Mouse (Mus musculus) liver, embryonic 16.5 days (tissue): ENCODE measurements around the gene Bbx. TPM values are rescaled to one million over a fixed set of nuclear protein-coding genes. Genes with fewer than 3 reads are reported as not detected.
A peak's percentile ranks its signal among the peaks of the same experiment; 100 is the strongest.

Experiments used
- ATAC-seq: fragments of 200-750 bp; cut with Nextera tagmentation; 2 replicates; pipeline ENCODE4 v1.8.0; 2017; ENCODE audit warnings: low read depth, mild to moderate bottlenecking, moderate number of reproducible peaks, moderate library complexity
- H3K27ac ChIP-seq: fragments of 300-500 bp; sonication (generic); 2 replicates; pipeline ENCODE4 v1.5.1; 2014; ENCODE audit warnings: mild to moderate bottlenecking, low read length
- H3K27me3 ChIP-seq: fragments of 300-500 bp; sonication (generic); 2 replicates; pipeline ENCODE4 v1.6.1; 2014; ENCODE audit warnings: low read depth, low read length, mixed read lengths; ENCODE audit not compliant: control insufficient read depth, insufficient read depth
- H3K36me3 ChIP-seq: fragments of 300-500 bp; sonication (generic); 2 replicates; pipeline ENCODE4 v1.6.1; 2014; ENCODE audit warnings: mild to moderate bottlenecking; ENCODE audit not compliant: control insufficient read depth, insufficient read depth
- H3K4me1 ChIP-seq: fragments of 300-500 bp; sonication (generic); 2 replicates; pipeline ENCODE4 v1.6.1; 2014; ENCODE audit warnings: low read depth, low read length, mixed read lengths; ENCODE audit not compliant: control insufficient read depth
- H3K4me2 ChIP-seq: fragments of 300-500 bp; sonication (generic); 2 replicates; pipeline ENCODE4 v1.6.1; 2014; ENCODE audit warnings: low read depth, low read length, mixed read lengths
- H3K4me3 ChIP-seq: fragments of 300-500 bp; sonication (generic); 2 replicates; pipeline ENCODE4 v1.5.1; 2014; ENCODE audit warnings: low read depth, mild to moderate bottlenecking, low read length
- H3K9ac ChIP-seq: fragments of 300-500 bp; sonication (generic); 2 replicates; pipeline ENCODE4 v1.6.1; 2014; ENCODE audit warnings: low read depth, low read length
- H3K9me3 ChIP-seq: fragments of 300-500 bp; sonication (generic); replicated peaks from 2 replicates; pipeline ENCODE4 v1.6.1; 2016; ENCODE audit warnings: low read length; ENCODE audit not compliant: control insufficient read depth
- WGBS: fragments of 180-500 bp; shearing (Covaris S2); extraction: QIAGEN DNeasy Blood & Tissue Kit; methylation state at CpG from one replicate; pipeline ENCODE4 v1.1.7; 2014; ENCODE audit not compliant: insufficient replicate concordance; 5-methylcytosine and 5-hydroxymethylcytosine counted together
- polyA plus RNA-seq: library from polyadenylated mRNA; unstranded; fragments of >200 nt; fragmentation: Nextera tagmentation; extraction: Ambion mirVana; gene quantifications from 2 replicates; pipeline ENCODE4 v1.2.1, GENCODE M21; 2015

Gene Bbx
- polyA plus RNA-seq, 1 experiment from 2014 or later: 6.2 TPM

- Histone ChIP-seq H3K4me1 (no peaks in the 10 kb centered on the region; the same call in none of the 2 replicates), H3K36me3 (no peaks in the 10 kb centered on the region), H3K27ac (peak overlapping the region; percentile 57; the same call in 1 of the 2 replicates), H3K9me3 (no peaks in the 10 kb centered on the region), H3K4me2 (peak overlapping the region; percentile 48), H3K4me3 (peak overlapping the region; percentile 42), H3K9ac (no peak overlapping the region), H3K27me3 (no peaks in the 10 kb centered on the region)
- WGBS: 51% methylated on average over 17 of the region's 17 CpGs
- ATAC-seq: peak; percentile 47; the same call in 1 of the 2 replicates
Observed at GRCm38 (mm10) chr16:50363443-50364188, 68.6 kb downstream of the Bbx start.

GRCm38 (mm10) chr16:50360631-50361030 lies 71.6 kb downstream of the Bbx start:
- Histone ChIP-seq H3K4me2 (no peak overlapping the region), H3K4me3 (no peak overlapping the region), H3K36me3 (no peaks in the 10 kb centered on the region), H3K9ac (no peak overlapping the region), H3K27ac (no peak overlapping the region), H3K4me1 (no peaks in the 10 kb centered on the region; the same call in none of the 2 replicates), H3K27me3 (no peaks in the 10 kb centered on the region), H3K9me3 (no peaks in the 10 kb centered on the region)
- 64% methylated on average over 7 of the region's 7 CpGs for WGBS
- ATAC-seq: no peak

- H3K4me2 ChIP-seq: no peak overlapping the region
- no peak overlapping the region for H3K27ac ChIP-seq
- WGBS: 71% methylated on average over 2 of the region's 2 CpGs
- no peaks in the 10 kb centered on the region for H3K9me3 ChIP-seq
- no peaks in the 10 kb centered on the region for H3K36me3 ChIP-seq
- no peaks in the 10 kb centered on the region for H3K4me1 ChIP-seq
- no peak for ATAC-seq
- no peaks in the 10 kb centered on the region for H3K27me3 ChIP-seq
- H3K4me3 ChIP-seq: no peak overlapping the region
- no peak overlapping the region for H3K9ac ChIP-seq
Observed at GRCm38 (mm10) chr16:50329684-50330083, 102.5 kb downstream of the Bbx start.

GRCm38 (mm10) chr16:50324746-50325145 lies 107.4 kb downstream of the Bbx start:
- H3K9me3 ChIP-seq: no peaks in the 10 kb centered on the region
- H3K4me1 ChIP-seq: no peaks in the 10 kb centered on the region
- no peak overlapping the region for H3K4me2 ChIP-seq
- H3K27ac ChIP-seq: no peak overlapping the region
- no peaks in the 10 kb centered on the region for H3K27me3 ChIP-seq
- no peak for ATAC-seq
- H3K4me3 ChIP-seq: no peak overlapping the region
- WGBS: 68% methylated on average over 2 of the region's 2 CpGs
- H3K9ac ChIP-seq: no peak overlapping the region
- no peaks in the 10 kb centered on the region for H3K36me3 ChIP-seq

GRCm38 (mm10) chr16:50324292-50324691 lies 107.9 kb downstream of the Bbx start:
- H3K4me2 ChIP-seq: no peak overlapping the region
- no peak for ATAC-seq
- no peaks in the 10 kb centered on the region for H3K9me3 ChIP-seq
- H3K4me3 ChIP-seq: no peak overlapping the region
- no peaks in the 10 kb centered on the region for H3K4me1 ChIP-seq
- H3K36me3 ChIP-seq: no peaks in the 10 kb centered on the region
- no peaks in the 10 kb centered on the region for H3K27me3 ChIP-seq
- H3K27ac ChIP-seq: no peak overlapping the region
- no peak overlapping the region for H3K9ac ChIP-seq
- 78% methylated on average over 6 of the region's 6 CpGs for WGBS

- no peaks in the 10 kb centered on the region for H3K4me1 ChIP-seq
- no peaks in the 10 kb centered on the region for H3K36me3 ChIP-seq
- no peak overlapping the region for H3K4me2 ChIP-seq
- H3K27ac ChIP-seq: no peak overlapping the region
- no peaks in the 10 kb centered on the region for H3K9me3 ChIP-seq
- WGBS: 71% methylated on average over 3 of the region's 3 CpGs
- H3K27me3 ChIP-seq: no peaks in the 10 kb centered on the region
- no peak overlapping the region for H3K9ac ChIP-seq
- ATAC-seq: no peak
- H3K4me3 ChIP-seq: no peak overlapping the region
Observed at GRCm38 (mm10) chr16:50321368-50321767, 110.8 kb downstream of the Bbx start.

GRCm38 (mm10) chr16:50318255-50318654 lies 113.9 kb downstream of the Bbx start:
- Histone ChIP-seq H3K4me1 (no peaks in the 10 kb centered on the region), H3K4me2 (no peak overlapping the region), H3K27ac (no peak overlapping the region), H3K9me3 (no peaks in the 10 kb centered on the region), H3K27me3 (no peaks in the 10 kb centered on the region), H3K9ac (no peak overlapping the region), H3K4me3 (no peak overlapping the region), H3K36me3 (no peaks in the 10 kb centered on the region)
- ATAC-seq: no peak
- 36% methylated on average over 3 of the region's 3 CpGs for WGBS

GRCm38 (mm10) chr16:50315349-50315969 lies 116.7 kb downstream of the Bbx start:
- Histone ChIP-seq H3K4me2 (no peak overlapping the region), H3K27me3 (no peaks in the 10 kb centered on the region), H3K4me1 (no peaks in the 10 kb centered on the region), H3K9ac (no peak overlapping the region), H3K36me3 (no peaks in the 10 kb centered on the region), H3K4me3 (no peak overlapping the region), H3K9me3 (no peaks in the 10 kb centered on the region), H3K27ac (no peak overlapping the region)
- 66% methylated on average over 1 of the region's 1 CpGs for WGBS
- ATAC-seq: no peak

- 68% methylated on average over 4 of the region's 4 CpGs for WGBS
- no peaks in the 10 kb centered on the region for H3K27me3 ChIP-seq
- no peaks in the 10 kb centered on the region for H3K4me1 ChIP-seq
- no peaks in the 10 kb centered on the region for H3K9me3 ChIP-seq
- H3K4me3 ChIP-seq: no peak overlapping the region
- H3K27ac ChIP-seq: no peak overlapping the region
- H3K9ac ChIP-seq: no peak overlapping the region
- ATAC-seq: no peak
- H3K36me3 ChIP-seq: no peaks in the 10 kb centered on the region
- no peak overlapping the region for H3K4me2 ChIP-seq
Observed at GRCm38 (mm10) chr16:50311588-50311987, 120.6 kb downstream of the Bbx start.
